22 mouse cellular contexts compared by ENCODE assay signal in genomic region chr4:95167216-95167615, GRCm38 (mm10).
"Had no signal": no experiment of that assay in that cellular context is flagged by ENCODE, and none has a peak within 500 bp of the region (broad histone marks: within the 10 kb centered on the region; RNA-seq: fewer than 3 reads in every experiment).

No protein-coding gene starts in this region.

- H3K27ac ChIP-seq: liver, embryonic 15.5 days; lung, embryonic 15.5 days; macrophage; midbrain, embryonic 13.5 days; midbrain, embryonic 15.5 days; neural tube, embryonic 12.5 days; stomach, embryonic 15.5 days; stomach, postnatal 0 days had no signal

- H3K4me3 ChIP-seq: liver, embryonic 15.5 days; lung, embryonic 15.5 days; megakaryocyte, embryonic 14.5 days; midbrain, embryonic 13.5 days; midbrain, embryonic 15.5 days; neural tube, embryonic 12.5 days; stomach, embryonic 15.5 days had no signal

- H3K36me3 ChIP-seq: liver, embryonic 15.5 days; lung, embryonic 15.5 days; midbrain, embryonic 13.5 days; midbrain, embryonic 15.5 days; neural tube, embryonic 12.5 days; stomach, embryonic 15.5 days had no signal

- H3K4me1 ChIP-seq: midbrain, embryonic 13.5 days; midbrain, embryonic 15.5 days; neural tube, embryonic 12.5 days had no signal

- H3K27me3 ChIP-seq: liver, embryonic 15.5 days; lung, embryonic 15.5 days; megakaryocyte, embryonic 14.5 days; midbrain, embryonic 13.5 days; neural tube, embryonic 12.5 days; stomach, embryonic 15.5 days had no signal

- DNase-seq: liver, postnatal 0 days; lung, adult 2 months; lung, postnatal 14 days; lung, postnatal 36 days; retina, postnatal 1 day; right cerebral cortex, adult 18-20 months; right cerebral cortex, postnatal 25 days; right cerebral cortex, postnatal 4 days; spleen, adult 18-20 months; thymus, adult 2 months; thymus, postnatal 25 days; thymus, postnatal 4 days had no signal

- ATAC-seq: liver, postnatal 0 days; lung, postnatal 0 days; midbrain, embryonic 13.5 days; midbrain, embryonic 15.5 days had no signal
